Mouse (Mus musculus): Measurements from ENCODE around the gene Acsl3. TPM values are rescaled to one million over a fixed set of nuclear protein-coding genes. Genes with fewer than 3 reads are reported as not detected.

Acsl3 gene
- polyA plus RNA-seq, 1 experiment: 29.5 TPM

- TF ChIP-seq GATA1 (IDR thresholded peaks at IDR 0.05; ENCODE audit: low read length): no peak
Observed at GRCm38 (mm10) chr1:78710026-78710425, 52.4 kb downstream of the Acsl3 start.

- TF ChIP-seq GATA1 (IDR thresholded peaks at IDR 0.05; ENCODE audit: low read length): no peak
Observed at GRCm38 (mm10) chr1:78710613-78711329, 53.1 kb downstream of the Acsl3 start.

DNA sequence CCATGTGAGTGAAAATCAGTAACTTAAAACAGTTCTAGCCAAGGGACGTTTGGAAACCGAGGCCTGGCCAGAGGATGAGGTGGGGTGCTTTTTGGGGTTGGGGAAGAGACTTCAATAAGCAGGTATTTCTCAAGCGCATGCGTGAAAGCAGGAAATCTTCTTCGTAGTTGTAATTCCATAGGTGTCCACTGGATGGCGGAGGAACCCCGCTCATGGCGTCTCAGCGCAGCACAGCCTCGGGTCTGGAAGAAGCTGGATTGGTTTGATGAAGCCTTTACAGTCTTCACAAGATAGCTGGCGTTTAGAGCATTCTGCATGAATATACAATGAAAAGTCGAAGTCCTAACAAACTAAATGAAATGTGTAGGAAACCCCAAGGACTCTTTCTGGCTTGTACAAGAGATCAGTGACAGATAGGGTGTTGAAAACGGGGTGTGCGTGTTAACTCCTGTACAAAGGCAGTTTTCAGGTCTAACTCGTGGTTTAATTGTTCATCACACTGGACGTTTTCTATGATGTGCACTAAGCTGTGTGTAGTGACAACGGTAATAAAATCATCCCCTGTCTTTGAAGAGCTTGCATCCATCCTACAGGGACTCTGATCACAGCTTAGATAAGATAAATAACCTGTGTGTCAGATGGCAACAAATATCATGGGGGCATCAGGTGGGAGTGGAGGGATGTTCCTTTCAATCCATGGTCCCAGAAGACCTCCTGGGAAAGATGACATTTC is 67.0 kb downstream of the Acsl3 start:
- no peak for TF ChIP-seq GATA1 (IDR thresholded peaks at IDR 0.05; ENCODE audit: low read length)

GRCm38 (mm10) chr1:78725191-78725490 is 67.5 kb downstream of the Acsl3 start:
- TF ChIP-seq GATA1 (IDR thresholded peaks at IDR 0.05; ENCODE audit: low read length): no peak

DNA sequence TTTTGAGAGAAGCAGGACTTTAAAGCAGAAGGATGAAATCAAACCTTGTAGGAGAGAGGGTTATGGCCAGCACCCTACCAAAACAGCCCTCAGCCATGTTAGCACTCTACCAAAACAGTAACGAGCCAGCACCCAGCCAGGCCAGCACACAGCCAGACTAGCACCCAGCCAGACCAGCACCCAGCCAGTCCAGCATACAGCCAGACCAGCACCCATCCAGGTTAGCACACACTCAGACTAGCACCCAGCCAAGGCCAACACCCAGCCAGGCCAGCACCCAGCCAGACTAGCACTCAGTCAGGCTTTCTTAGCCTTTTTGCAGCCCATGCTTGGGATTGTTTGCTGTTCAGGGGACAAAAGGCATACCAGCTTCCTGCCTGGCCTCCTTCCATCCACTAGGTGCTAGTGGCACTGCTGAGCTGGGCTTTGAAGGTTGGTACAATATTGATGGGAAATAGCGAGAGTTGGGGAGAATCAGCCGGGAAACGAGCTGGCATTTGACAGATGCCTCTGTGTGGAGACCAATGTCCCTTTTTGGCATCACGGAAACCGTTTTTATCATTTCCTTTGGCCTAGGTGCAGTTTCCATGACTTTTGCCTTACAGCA is 68.1 kb downstream of the Acsl3 start:
- no peak for TF ChIP-seq GATA1 (IDR thresholded peaks at IDR 0.05; ENCODE audit: low read length)

- TF ChIP-seq GATA1 (IDR thresholded peaks at IDR 0.05; ENCODE audit: low read length): no peak
Observed at GRCm38 (mm10) chr1:78730114-78730720, 72.6 kb downstream of the Acsl3 start.

GRCm38 (mm10) chr1:78732290-78732689 is 74.7 kb downstream of the Acsl3 start:
- TF ChIP-seq GATA1 (IDR thresholded peaks at IDR 0.05; ENCODE audit: low read length): no peak

DNA sequence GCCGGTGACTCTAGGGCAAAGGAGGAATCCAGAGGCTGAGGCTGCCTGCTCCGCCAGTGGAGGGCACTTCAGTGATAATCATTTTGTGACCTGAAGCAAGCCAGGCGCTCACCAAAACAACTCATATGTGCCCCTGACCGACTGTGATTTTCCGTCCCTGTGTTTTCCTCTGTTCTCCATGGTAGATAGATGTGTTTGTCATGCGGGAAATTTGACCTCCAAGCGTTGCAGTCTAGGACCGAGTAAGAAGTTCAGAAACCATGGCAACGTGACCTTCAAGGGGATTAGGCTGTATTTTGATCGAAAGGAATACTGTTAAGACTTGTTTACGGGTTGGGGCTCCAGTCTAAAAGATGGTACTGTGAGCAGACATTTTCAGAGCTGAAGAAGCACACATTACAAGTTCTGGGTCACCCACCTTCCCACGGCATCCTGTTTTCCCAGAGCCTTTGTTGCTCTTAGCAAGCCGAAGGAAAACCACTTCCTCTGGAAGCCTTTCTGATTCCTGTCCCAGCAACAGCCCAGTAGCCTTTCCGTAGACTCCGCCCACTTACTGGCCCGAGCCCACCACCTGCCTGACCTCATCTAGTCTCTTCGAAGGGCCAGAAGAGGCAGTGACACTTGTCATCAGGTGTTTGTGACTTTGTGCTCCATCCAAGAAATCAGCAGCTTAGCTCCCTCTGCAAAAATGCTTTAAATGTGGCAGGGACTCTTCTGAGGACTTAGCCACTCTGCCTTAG is 76.8 kb downstream of the Acsl3 start:
- no peak for TF ChIP-seq GATA1 (IDR thresholded peaks at IDR 0.05; ENCODE audit: low read length)

- no peak for TF ChIP-seq GATA1 (IDR thresholded peaks at IDR 0.05; ENCODE audit: low read length)
Observed at GRCm38 (mm10) chr1:78737646-78738045, 80.0 kb downstream of the Acsl3 start.

DNA sequence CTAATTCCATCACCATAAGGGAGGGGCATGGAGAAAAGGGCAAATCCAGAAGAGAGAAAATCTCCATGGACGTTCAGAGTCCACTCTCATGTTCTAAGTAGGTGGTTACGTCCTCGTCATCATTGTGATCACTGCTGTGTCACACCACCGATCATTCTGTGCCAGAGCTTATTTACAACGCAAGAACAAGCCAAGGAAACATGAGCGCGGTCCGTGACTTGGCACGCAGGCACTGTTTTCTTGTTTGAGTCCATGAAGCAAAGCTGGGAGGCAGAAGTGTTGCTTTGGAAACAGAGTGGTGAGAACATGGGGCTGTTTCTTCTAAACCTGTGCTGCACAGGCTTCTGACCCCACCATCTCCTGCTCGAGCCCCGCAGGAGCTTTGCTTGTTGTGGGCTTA is 83.1 kb downstream of the Acsl3 start:
- no peak for TF ChIP-seq GATA1 (IDR thresholded peaks at IDR 0.05; ENCODE audit: low read length)

- TF ChIP-seq GATA1 (IDR thresholded peaks at IDR 0.05; ENCODE audit: low read length): no peak
Observed at GRCm38 (mm10) chr1:78742198-78742597, 84.6 kb downstream of the Acsl3 start.

DNA sequence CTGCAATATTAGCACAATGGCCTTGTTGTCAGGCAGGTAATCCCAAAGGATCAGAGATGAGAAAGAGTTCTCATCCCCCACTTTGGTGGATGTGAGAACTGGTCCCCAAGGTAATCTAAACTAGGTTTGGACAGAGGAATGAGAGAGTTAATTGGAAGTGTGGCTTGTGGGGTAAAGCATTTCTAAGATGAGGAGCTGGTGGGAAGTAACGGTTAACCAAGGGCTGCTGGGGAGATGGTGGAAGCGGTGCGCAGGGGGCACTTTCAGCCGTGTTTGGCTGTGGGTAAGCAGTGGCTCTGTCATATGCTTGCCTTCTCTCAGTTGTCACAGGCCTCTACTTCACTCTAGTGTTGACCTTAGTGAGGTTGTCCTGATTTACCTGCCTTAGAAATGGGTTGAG is 85.7 kb downstream of the Acsl3 start:
- no peak for TF ChIP-seq GATA1 (IDR thresholded peaks at IDR 0.05; ENCODE audit: low read length)

DNA sequence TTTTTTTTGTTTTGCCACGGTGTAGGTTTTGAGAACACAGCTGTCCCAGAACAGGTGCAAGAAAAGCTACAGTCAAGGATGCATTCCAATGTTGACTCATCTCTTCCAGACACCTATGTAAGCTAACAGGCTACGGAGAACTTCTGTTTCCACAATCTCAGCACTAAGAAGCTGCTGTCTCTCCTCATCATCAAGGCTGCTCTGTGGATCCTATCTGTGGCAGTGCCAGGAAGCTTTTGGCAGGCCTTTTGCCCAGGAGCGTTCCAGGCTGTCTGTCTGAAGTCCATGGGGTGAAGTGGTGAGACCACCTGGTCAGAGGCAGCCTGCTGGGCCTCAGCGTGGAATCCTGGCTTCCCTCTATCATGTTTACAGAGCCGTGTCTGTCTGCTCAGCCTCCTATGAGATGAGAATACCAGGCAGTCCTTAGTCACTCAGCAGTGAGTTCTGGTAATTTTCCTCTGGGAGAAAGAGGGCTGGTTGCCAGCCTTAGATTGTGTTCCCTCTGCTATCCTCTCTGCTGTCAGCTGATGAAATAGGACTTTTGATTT is 87.7 kb downstream of the Acsl3 start:
- no peak for TF ChIP-seq GATA1 (IDR thresholded peaks at IDR 0.05; ENCODE audit: low read length)

Other genes starting within 250 kb of the Acsl3 start
- gene Farsb, start 168.9 kb upstream of the Acsl3 start, polyA plus RNA-seq (2012): 12.5 and 25.9 TPM in 2 replicates
- not detected in 2 replicates for gene Mogat1, start 146.8 kb upstream of the Acsl3 start, polyA plus RNA-seq (2012)
- not detected in 2 replicates for gene BC035947, start 145.7 kb upstream of the Acsl3 start, polyA plus RNA-seq (2012)
- 0.51 and 0.52 TPM in 2 replicates for gene Utp14b, start 213 bp downstream of the Acsl3 start, polyA plus RNA-seq (2012)
- not detected in 2 replicates for gene Kcne4, start 158.9 kb downstream of the Acsl3 start, polyA plus RNA-seq (2012)

Data from G1E-ER4 (cell line).